Mouse (Mus musculus): ENCODE results near the gene Gm49661. TPM values are rescaled to one million over a fixed set of nuclear protein-coding genes. Genes with fewer than 3 reads are reported as not detected.

Gm49661 gene
- total RNA-seq, 1 experiment from 2014 or later: 2.1 TPM

- peak; percentile 46 for DNase-seq
Observed at GRCm38 (mm10) chr8:84967532-84968304, 1.5 kb downstream of the Gm49661 start.

- peak; percentile 73 for DNase-seq
Observed at GRCm38 (mm10) chr8:84966603-84967002, 2.6 kb downstream of the Gm49661 start.

- DNase-seq: peak; percentile 96
Observed at GRCm38 (mm10) chr8:84965731-84966291, 3.4 kb downstream of the Gm49661 start.

GRCm38 (mm10) chr8:84963952-84964351, 5.3 kb downstream of the Gm49661 start:
- DNase-seq: no peak

- DNase-seq: peak; percentile 84
Observed at GRCm38 (mm10) chr8:84959811-84960210, 9.4 kb downstream of the Gm49661 start.

- peak; percentile 81 for DNase-seq
Observed at GRCm38 (mm10) chr8:84956768-84957167, 12.5 kb downstream of the Gm49661 start.

- DNase-seq: peak; percentile 80
Observed at GRCm38 (mm10) chr8:84952612-84953255, 16.5 kb downstream of the Gm49661 start.

GRCm38 (mm10) chr8:84949753-84950152, 19.5 kb downstream of the Gm49661 start:
- no peak for DNase-seq

GRCm38 (mm10) chr8:84947241-84947545, 22.0 kb downstream of the Gm49661 start:
- DNase-seq: peak; percentile 62

GRCm38 (mm10) chr8:84946528-84947240, 22.5 kb downstream of the Gm49661 start, which contains the start of gene Rtbdn:
Gene Rtbdn, plus strand, starts transcription at chr8:84946991.
- no peak for DNase-seq

GRCm38 (mm10) chr8:84945633-84946527, 23.4 kb downstream of the Gm49661 start:
- peak; percentile 22 for DNase-seq

GRCm38 (mm10) chr8:84945235-84945632, 24.0 kb downstream of the Gm49661 start:
- DNase-seq: no peak

GRCm38 (mm10) chr8:84944478-84945160, 24.6 kb downstream of the Gm49661 start:
- DNase-seq: peak; percentile 65

GRCm38 (mm10) chr8:84943699-84944098, 25.5 kb downstream of the Gm49661 start:
- DNase-seq: no peak

GRCm38 (mm10) chr8:84937620-84938485, 31.4 kb downstream of the Gm49661 start:
- DNase-seq: no peak

GRCm38 (mm10) chr8:84936962-84937546, 32.2 kb downstream of the Gm49661 start, which contains the start of gene Mast1:
Gene Mast1, minus strand, starts transcription at chr8:84937359.
- peak; percentile 86 for DNase-seq

GRCm38 (mm10) chr8:84936041-84936961, 32.9 kb downstream of the Gm49661 start:
- DNase-seq: no peak

- DNase-seq: no peak
Observed at GRCm38 (mm10) chr8:84935489-84935888, 33.7 kb downstream of the Gm49661 start.

Measured in adrenal gland, postnatal 14 days (tissue).